Mouse (Mus musculus): ENCODE results near the gene Ints12. TPM values are rescaled to one million over a fixed set of nuclear protein-coding genes. Genes with fewer than 3 reads are reported as not detected.

The Ints12 gene
- 10 to 100 TPM; 41.6 to 42.2 TPM for total RNA-seq (2023)

GRCm38 (mm10) chr3:133091664-133092273 lies at the start of gene Ints12, which contains the start of gene Gstcd:
TSS of gene Ints12 (plus strand) at chr3:133091840.
TSS of gene Gstcd (minus strand) at chr3:133092033.

Other genes starting within 250 kb of the Ints12 start
- under 1 TPM; 0.09 to 0.15 TPM for gene Npnt, start 141.5 kb upstream of the Ints12 start, total RNA-seq (2023)
- 10 to 100 TPM in 1 of 2 experiments, 1 to 10 TPM in 1; 9.6 to 11.6 TPM for gene Gstcd, start 193 bp downstream of the Ints12 start, total RNA-seq (2023)
- gene Arhgef38, start 143.1 kb downstream of the Ints12 start, total RNA-seq (2023): not detected
- 10 to 100 TPM; 17.7 to 18.8 TPM for gene Ppa2, start 218.3 kb downstream of the Ints12 start, total RNA-seq (2023)